Mouse (Mus musculus): ENCODE data around the gene Etv2. TPM values are rescaled to one million over a fixed set of nuclear protein-coding genes. Genes with fewer than 3 reads are reported as not detected.
A peak's percentile ranks its signal among the peaks of the same experiment; 100 is the strongest.

Gene Etv2
- total RNA-seq, 1 experiment from 2014 or later: not detected

- no peak for ATAC-seq (replicated peaks; ENCODE audit: insufficient number of reproducible peaks, low FRiP score, low TSS enrichment, poor library complexity, severe bottlenecking)
These were observed 42.8 kb downstream of the Etv2 start for GRCm38 (mm10) chr7:30592772-30593423.

GRCm38 (mm10) chr7:30591605-30591951 lies 44.1 kb downstream of the Etv2 start:
- no peak for ATAC-seq (replicated peaks; ENCODE audit: insufficient number of reproducible peaks, low FRiP score, low TSS enrichment, poor library complexity, severe bottlenecking)

- no peak for ATAC-seq (replicated peaks; ENCODE audit: insufficient number of reproducible peaks, low FRiP score, low TSS enrichment, poor library complexity, severe bottlenecking)
These were observed 44.6 kb downstream of the Etv2 start for GRCm38 (mm10) chr7:30590927-30591604.

- ATAC-seq (replicated peaks; ENCODE audit: insufficient number of reproducible peaks, low FRiP score, low TSS enrichment, poor library complexity, severe bottlenecking): peak; percentile 3
These were observed 46.0 kb downstream of the Etv2 start for GRCm38 (mm10) chr7:30589435-30590301.

DNA sequence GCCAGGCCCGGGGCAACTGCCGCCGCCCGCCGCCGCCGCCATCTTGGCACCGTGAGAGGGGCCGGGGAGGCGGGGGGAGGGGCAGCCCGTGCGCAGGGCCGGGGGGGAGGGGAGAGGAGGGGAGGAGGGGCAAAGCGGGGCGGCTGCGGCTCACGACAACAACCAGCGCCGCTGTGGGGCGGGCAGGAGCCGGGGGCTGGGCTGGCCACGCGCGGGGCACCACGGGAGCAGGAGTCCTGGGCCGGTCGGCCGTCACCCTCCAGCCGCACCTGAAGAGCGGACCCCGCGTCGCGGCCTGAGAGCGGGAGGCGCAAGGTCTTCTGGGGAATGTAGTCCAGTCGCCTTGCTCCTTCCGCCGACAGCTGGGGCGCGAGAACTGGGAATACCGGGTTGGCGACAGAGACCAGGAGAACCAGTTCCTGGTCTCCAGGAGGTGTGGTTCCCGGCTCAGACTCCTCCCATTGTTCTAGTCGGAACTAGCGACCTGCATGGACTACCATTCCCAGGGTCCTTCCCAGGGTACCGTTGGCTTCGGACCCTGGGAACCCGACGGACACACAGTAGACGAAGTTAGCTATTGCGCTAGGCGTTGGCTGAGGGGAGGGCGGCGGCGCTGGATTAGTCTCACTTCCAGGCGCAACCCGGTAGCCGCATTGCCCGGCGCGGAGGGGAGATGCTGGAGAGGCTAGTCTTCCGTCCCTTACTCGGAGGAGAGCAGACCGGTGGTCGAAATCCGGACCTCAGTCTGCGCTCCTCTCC lies 46.8 kb downstream of the Etv2 start, which contains the start of gene Kmt2b:
Gene Kmt2b (minus strand): TSS at position 51 of the 759 bp plus-strand sequence.
- peak; percentile 73 for ATAC-seq (replicated peaks; ENCODE audit: insufficient number of reproducible peaks, low FRiP score, low TSS enrichment, poor library complexity, severe bottlenecking)

- ATAC-seq (replicated peaks; ENCODE audit: insufficient number of reproducible peaks, low FRiP score, low TSS enrichment, poor library complexity, severe bottlenecking): no peak
These were observed 47.6 kb downstream of the Etv2 start for GRCm38 (mm10) chr7:30587842-30588667.

GRCm38 (mm10) chr7:30586455-30587020 lies 49.1 kb downstream of the Etv2 start:
- ATAC-seq (replicated peaks; ENCODE audit: insufficient number of reproducible peaks, low FRiP score, low TSS enrichment, poor library complexity, severe bottlenecking): no peak

- ATAC-seq (replicated peaks; ENCODE audit: insufficient number of reproducible peaks, low FRiP score, low TSS enrichment, poor library complexity, severe bottlenecking): no peak
These were observed 50.5 kb downstream of the Etv2 start for GRCm38 (mm10) chr7:30585170-30585569.

DNA sequence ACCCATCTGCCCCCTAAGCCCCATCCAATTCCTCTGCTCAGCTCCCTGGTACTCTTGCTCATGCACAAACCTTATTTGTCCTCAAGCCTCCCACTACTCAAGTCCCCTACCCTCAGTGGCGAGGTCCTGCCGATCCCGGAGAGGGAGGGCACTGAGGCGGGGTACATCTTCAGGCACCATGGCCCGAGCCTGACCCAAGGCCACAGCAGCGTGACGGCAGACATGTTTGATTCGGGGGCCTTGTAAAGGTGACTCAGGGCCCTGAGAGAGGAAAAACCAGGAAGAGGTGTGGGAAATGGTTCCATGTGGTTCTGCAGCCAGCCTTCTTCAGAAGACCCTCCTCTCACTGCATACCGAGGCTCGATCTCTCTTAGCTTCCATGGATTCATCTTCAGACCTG lies 51.3 kb downstream of the Etv2 start:
- ATAC-seq (replicated peaks; ENCODE audit: insufficient number of reproducible peaks, low FRiP score, low TSS enrichment, poor library complexity, severe bottlenecking): no peak

Other genes with a start within 250 kb of the Etv2 start
- gene Tyrobp, start 222.1 kb downstream of the Etv2 start, total RNA-seq (2017): 1,651 to 1,754 TPM (median 1,724 TPM) in 3 replicates
- gene Hcst, start 216.0 kb downstream of the Etv2 start, total RNA-seq (2017): 44.2 to 97.2 TPM (median 67.5 TPM) in 3 replicates
- 25.9 to 48.3 TPM (median 34.1 TPM) in 3 replicates for gene Nfkbid, start 214.1 kb downstream of the Etv2 start, total RNA-seq (2017)
- 0.68 TPM in 1 of 3 replicates, not detected in the others for gene Aplp1, start 190.3 kb downstream of the Etv2 start, total RNA-seq (2017)
- not detected in 3 replicates for gene Kirrel2, start 178.2 kb downstream of the Etv2 start, total RNA-seq (2017)
- gene Nphs1, start 177.5 kb downstream of the Etv2 start, total RNA-seq (2017): not detected in 3 replicates
- not detected in 3 replicates for gene Prodh2, start 142.2 kb downstream of the Etv2 start, total RNA-seq (2017)
- gene Arhgap33, start 100.8 kb downstream of the Etv2 start, total RNA-seq (2017): 0.97 to 1.5 TPM in 2 of 3 replicates, not detected in the other
- gene Hspb6, start 83.7 kb downstream of the Etv2 start, total RNA-seq (2017): 0.19 to 2.7 TPM (median 1.5 TPM) in 3 replicates
- 1.7 to 4.3 TPM (median 3.3 TPM) in 3 replicates for gene Proser3, start 83.6 kb downstream of the Etv2 start, total RNA-seq (2017)
- 8.1 to 26.1 TPM (median 10.0 TPM) in 3 replicates for gene Lin37, start 76.0 kb downstream of the Etv2 start, total RNA-seq (2017)
- gene U2af1l4, start 72.6 kb downstream of the Etv2 start, total RNA-seq (2017): 66.7 to 101 TPM (median 99.2 TPM) in 3 replicates
- 3.5 to 14.5 TPM (median 11.1 TPM) in 3 replicates for gene Gm49396, start 72.5 kb downstream of the Etv2 start, total RNA-seq (2017)
- gene Psenen, start 72.2 kb downstream of the Etv2 start, total RNA-seq (2017): 76.7 to 145 TPM (median 135 TPM) in 3 replicates
- gene Igflr1, start 70.4 kb downstream of the Etv2 start, total RNA-seq (2017): 0.43 TPM in 1 of 3 replicates, not detected in the others
- gene Kmt2b, start 47.1 kb downstream of the Etv2 start, total RNA-seq (2017): 15.4 to 44.0 TPM (median 23.8 TPM) in 3 replicates
- gene Zbtb32, start 36.9 kb downstream of the Etv2 start, total RNA-seq (2017): 8.4 to 30.5 TPM (median 20.6 TPM) in 3 replicates
- 1.1 TPM in 1 of 3 replicates, not detected in the others for gene Upk1a, start 23.0 kb downstream of the Etv2 start, total RNA-seq (2017)
- 424 to 540 TPM (median 506 TPM) in 3 replicates for gene Cox6b1, start 9.7 kb downstream of the Etv2 start, total RNA-seq (2017)
- gene Rbm42, start 14.5 kb upstream of the Etv2 start, total RNA-seq (2017): 63.9 to 74.7 TPM (median 64.6 TPM) in 3 replicates
- 5.6 to 20.3 TPM (median 11.0 TPM) in 3 replicates for gene Haus5, start 29.1 kb upstream of the Etv2 start, total RNA-seq (2017)
- gene Pmis2, start 35.8 kb upstream of the Etv2 start, total RNA-seq (2017): not detected in 3 replicates
- gene 2200002J24Rik, start 63.1 kb upstream of the Etv2 start, total RNA-seq (2017): not detected in 3 replicates
- 0.75 TPM in 1 of 3 replicates, not detected in the others for gene Atp4a, start 76.4 kb upstream of the Etv2 start, total RNA-seq (2017)
- gene Tmem147, start 93.7 kb upstream of the Etv2 start, total RNA-seq (2017): 14.0 to 17.1 TPM (median 17.0 TPM) in 3 replicates
- 0.85 to 1.9 TPM in 2 of 3 replicates, not detected in the other for gene Gapdhs, start 107.8 kb upstream of the Etv2 start, total RNA-seq (2017)
- gene Sbsn, start 115.6 kb upstream of the Etv2 start, total RNA-seq (2017): 2.3 TPM in 1 of 3 replicates, not detected in the others
- not detected in 3 replicates for gene Dmkn, start 127.9 kb upstream of the Etv2 start, total RNA-seq (2017)
- not detected in 3 replicates for gene Krtdap, start 152.0 kb upstream of the Etv2 start, total RNA-seq (2017)
- gene Ffar2, start 187.9 kb upstream of the Etv2 start, total RNA-seq (2017): 0.19 to 3.1 TPM (median 1.2 TPM) in 3 replicates
- gene Ffar3, start 220.3 kb upstream of the Etv2 start, total RNA-seq (2017): not detected in 3 replicates
- 0.10 to 1.5 TPM (median 0.32 TPM) in 3 replicates for gene Ffar1, start 225.7 kb upstream of the Etv2 start, total RNA-seq (2017)
- gene Cd22, start 244.5 kb upstream of the Etv2 start, total RNA-seq (2017): 45.5 to 101 TPM (median 62.1 TPM) in 3 replicates